Mouse (Mus musculus): ENCODE measurements at regions not wholly inside any gene's neighbourhood (a gene's known extent, or its start where the extent isn't known, plus 50 kb on each side); places are given as distances from the start of the nearest gene placed in this dataset.
"Not testable (repeated sequence)": the region's sequence is repeated elsewhere in the genome, so short reads cannot be mapped to it uniquely, and the experiment has no call there.

- DNase-seq: no peak
Observed at GRCm38 (mm10) chr1:73643431-73643830, 480.8 kb downstream of the Tns1 start.

- no peak for DNase-seq
Observed at GRCm38 (mm10) chr1:73642691-73643109, 481.5 kb downstream of the Tns1 start.

- DNase-seq: no peak
Observed at GRCm38 (mm10) chr1:73641456-73641855, 482.8 kb downstream of the Tns1 start.

GRCm38 (mm10) chr1:73640726-73641451 lies 483.4 kb downstream of the Tns1 start:
- DNase-seq: no peak

- DNase-seq: no peak
Observed at GRCm38 (mm10) chr1:73635709-73636108, 488.5 kb downstream of the Tns1 start.

- peak; percentile 15 for DNase-seq
Observed at GRCm38 (mm10) chr1:73634871-73635270, 489.4 kb downstream of the Tns1 start.

GRCm38 (mm10) chr1:73633071-73633470 lies 491.2 kb downstream of the Tns1 start:
- no peak for DNase-seq

- DNase-seq: no peak
Observed at GRCm38 (mm10) chr1:73630363-73630762, 493.9 kb downstream of the Tns1 start.

GRCm38 (mm10) chr1:73625365-73625764 lies 498.9 kb downstream of the Tns1 start:
- DNase-seq: no peak

- DNase-seq: not testable (repeated sequence)
Observed at GRCm38 (mm10) chr1:73621121-73621520, 503.1 kb downstream of the Tns1 start.

GRCm38 (mm10) chr1:73618551-73619170 lies 505.6 kb downstream of the Tns1 start:
- DNase-seq: peak; percentile 58

- DNase-seq: no peak
Observed at GRCm38 (mm10) chr1:73593653-73594385, 530.4 kb downstream of the Tns1 start.

GRCm38 (mm10) chr1:73591342-73592099 lies 532.7 kb downstream of the Tns1 start:
- DNase-seq: no peak

- DNase-seq: no peak
Observed at GRCm38 (mm10) chr1:73579680-73580079, 544.6 kb downstream of the Tns1 start.

- DNase-seq: no peak
Observed at GRCm38 (mm10) chr1:73577019-73577418, 547.2 kb downstream of the Tns1 start.

- no peak for DNase-seq
Observed at GRCm38 (mm10) chr1:73575694-73576093, 548.6 kb downstream of the Tns1 start.

GRCm38 (mm10) chr1:73570944-73571343 lies 553.3 kb downstream of the Tns1 start:
- no peak for DNase-seq

- no peak for DNase-seq
Observed at GRCm38 (mm10) chr1:73566770-73567169, 551.1 kb upstream of the Tnp1 start.

- no peak for DNase-seq
Observed at GRCm38 (mm10) chr1:73560594-73560993, 544.9 kb upstream of the Tnp1 start.

GRCm38 (mm10) chr1:73547877-73548276 lies 532.2 kb upstream of the Tnp1 start:
- no peak for DNase-seq

- no peak for DNase-seq
Observed at GRCm38 (mm10) chr1:73545401-73545800, 529.7 kb upstream of the Tnp1 start.

- DNase-seq: peak; percentile 12
Observed at GRCm38 (mm10) chr1:73541371-73541770, 525.7 kb upstream of the Tnp1 start.
